Mouse (Mus musculus) spleen, adult 2 months (tissue): ENCODE results near the gene Rcor3. TPM values are rescaled to one million over a fixed set of nuclear protein-coding genes. Genes with fewer than 3 reads are reported as not detected.
A peak's percentile ranks its signal among the peaks of the same experiment; 100 is the strongest.

ENCODE experiments used
- DNase-seq, 2 experiments: peaks; one replicate each; pipeline versions ENCODE4 v3.0.0 to v3.0.0-alpha.2; 2012 to 2021; ENCODE audit warnings: low spot score in 2 of 2, low read depth in 1 of 2
- H3K27ac ChIP-seq: fragments of 200-500 bp; 2 replicates; pipeline ENCODE4 v1.5.1; 2012; ENCODE audit warnings: low read length, inconsistent platforms; ENCODE audit not compliant: insufficient read depth
- H3K27me3 ChIP-seq: fragments of 200-500 bp; 2 replicates; pipeline ENCODE4 v1.6.1; 2012; ENCODE audit warnings: mild to moderate bottlenecking, moderate library complexity, low read length, inconsistent platforms; ENCODE audit not compliant: control insufficient read depth, insufficient read depth
- H3K36me3 ChIP-seq: fragments of 200-500 bp; 2 replicates; pipeline ENCODE4 v1.6.1; 2012; ENCODE audit warnings: mild to moderate bottlenecking, low read length, inconsistent platforms; ENCODE audit not compliant: control insufficient read depth, insufficient read depth
- H3K4me1 ChIP-seq: fragments of 200-500 bp; 2 replicates; pipeline ENCODE4 v1.6.1; 2011; ENCODE audit warnings: inconsistent platforms; ENCODE audit not compliant: control insufficient read depth, insufficient read depth, insufficient read length
- H3K4me3 ChIP-seq: fragments of 200-500 bp; 2 replicates; pipeline ENCODE4 v1.5.1; 2011; ENCODE audit warnings: mild to moderate bottlenecking, inconsistent platforms; ENCODE audit not compliant: insufficient read depth, insufficient read length; ENCODE audit errors: extremely low read depth
- CTCF ChIP-seq: fragments of 200-500 bp; IDR thresholded peaks from 2 replicates; pipeline ENCODE4 v1.5.1; 2011; ENCODE audit warnings: mild to moderate bottlenecking, inconsistent platforms; ENCODE audit not compliant: insufficient read depth, insufficient read length, insufficient replicate concordance; ENCODE audit errors: extremely low read depth
- POLR2A ChIP-seq: fragments of 200-500 bp; IDR thresholded peaks from 2 replicates; pipeline ENCODE4 v1.6.1; 2011; ENCODE audit warnings: low read depth, low read length, inconsistent platforms
- WGBS: fragments of 180-500 bp; shearing (Covaris S2); methylation state at CpG from one replicate; pipeline ENCODE4 v1.1.7; 2018; 5-methylcytosine and 5-hydroxymethylcytosine counted together
- polyA plus RNA-seq: library from polyadenylated mRNA; depleted of rRNA; stranded (reverse); fragments of >200 nt; gene quantifications from 2 replicates; pipeline ENCODE4 v1.2.3, GENCODE M21; 2012

Rcor3 gene
- polyA plus RNA-seq, 1 experiment, result 16.7 TPM

GRCm38 (mm10) chr1:192137291-192137925 lies 454 bp downstream of the Rcor3 start:
- Histone ChIP-seq H3K27ac (peak overlapping the region; percentile 67), H3K27me3 (no peaks in the 10 kb centered on the region), H3K4me3 (peak overlapping the region; percentile 93), H3K4me1 (peaks cover 3% of the 10 kb centered on the region; the same call in 1 of the 2 replicates), H3K36me3 (no peaks in the 10 kb centered on the region)
- TF ChIP-seq CTCF, result no peak
- TF ChIP-seq POLR2A, result no peak
- DNase-seq, result no peak
- under 1% methylated on average over 48 of the region's 61 CpGs for WGBS

GRCm38 (mm10) chr1:192136561-192137290 lies 1.1 kb downstream of the Rcor3 start:
- TF ChIP-seq POLR2A (no peak), CTCF (no peak)
- Histone ChIP-seq H3K27ac (peak overlapping the region; percentile 14; the same call in 1 of the 2 replicates), H3K27me3 (no peaks in the 10 kb centered on the region), H3K4me1 (peaks cover 3% of the 10 kb centered on the region; the same call in 1 of the 2 replicates), H3K36me3 (no peaks in the 10 kb centered on the region), H3K4me3 (peak overlapping the region; percentile 93)
- DNase-seq, result peak in 1 of 2 experiments; percentile 36
- WGBS, result under 1% methylated on average over 53 of the region's 55 CpGs

- no peak overlapping the region for H3K27ac ChIP-seq
- no peaks in the 10 kb centered on the region for H3K27me3 ChIP-seq
- no peaks in the 10 kb centered on the region for H3K4me1 ChIP-seq
- no peak overlapping the region for H3K4me3 ChIP-seq
- DNase-seq, result no peak
- 78% methylated on average over 1 of the region's 1 CpGs for WGBS
- H3K36me3 ChIP-seq, result peaks cover 7% of the 10 kb centered on the region
- TF ChIP-seq CTCF (no peak), POLR2A (no peak)
These were observed 7.7 kb downstream of the Rcor3 start for GRCm38 (mm10) chr1:192130202-192130601.

- Histone ChIP-seq H3K36me3 (peaks cover 10% of the 10 kb centered on the region), H3K4me3 (no peak overlapping the region), H3K27me3 (no peaks in the 10 kb centered on the region), H3K27ac (no peak overlapping the region), H3K4me1 (no peaks in the 10 kb centered on the region)
- no peak for DNase-seq
- 91% methylated on average over 8 of the region's 8 CpGs for WGBS
- no peak for TF ChIP-seq CTCF
- no peak for TF ChIP-seq POLR2A
These were observed 9.5 kb downstream of the Rcor3 start for GRCm38 (mm10) chr1:192128343-192128742.

- peaks cover 14% of the 10 kb centered on the region for H3K36me3 ChIP-seq
- TF ChIP-seq CTCF (no peak), POLR2A (no peak)
- 95% methylated on average over 6 of the region's 6 CpGs for WGBS
- H3K27me3 ChIP-seq, result no peaks in the 10 kb centered on the region
- no peak overlapping the region for H3K27ac ChIP-seq
- DNase-seq, result no peak
- H3K4me3 ChIP-seq, result no peak overlapping the region
- no peaks in the 10 kb centered on the region for H3K4me1 ChIP-seq
These were observed 12.1 kb downstream of the Rcor3 start for GRCm38 (mm10) chr1:192125761-192126160.

- 90% methylated on average over 6 of the region's 6 CpGs for WGBS
- no peak overlapping the region for H3K27ac ChIP-seq
These were observed 21.6 kb downstream of the Rcor3 start for GRCm38 (mm10) chr1:192116262-192116661.

GRCm38 (mm10) chr1:192115378-192115777 lies 22.5 kb downstream of the Rcor3 start:
- Histone ChIP-seq H3K36me3 (peaks cover 13% of the 10 kb centered on the region), H3K27me3 (no peaks in the 10 kb centered on the region), H3K27ac (no peak overlapping the region), H3K4me3 (no peak overlapping the region), H3K4me1 (no peaks in the 10 kb centered on the region)
- TF ChIP-seq POLR2A (no peak), CTCF (no peak)
- WGBS, result 79% methylated on average over 1 of the region's 1 CpGs
- DNase-seq, result no peak

More at GRCm38 (mm10) chr1:192116262-192116661, 21.6 kb downstream of the Rcor3 start:
- TF ChIP-seq POLR2A, result no peak
- no peak for TF ChIP-seq CTCF
- no peak for DNase-seq
- H3K36me3 ChIP-seq, result peaks cover 13% of the 10 kb centered on the region
- no peak overlapping the region for H3K4me3 ChIP-seq
- H3K27me3 ChIP-seq, result no peaks in the 10 kb centered on the region
- no peaks in the 10 kb centered on the region for H3K4me1 ChIP-seq
